Mouse (Mus musculus): ENCODE results near the gene Pak7. TPM values are rescaled to one million over a fixed set of nuclear protein-coding genes. Genes with fewer than 3 reads are reported as not detected.
"Not testable (repeated sequence)": the region's sequence is repeated elsewhere in the genome, so short reads cannot be mapped to it uniquely, and the experiment has no call there.

Pak7 gene
- total RNA-seq (2021), result 10 to 100 TPM; 42.3 to 50.3 TPM

DNA sequence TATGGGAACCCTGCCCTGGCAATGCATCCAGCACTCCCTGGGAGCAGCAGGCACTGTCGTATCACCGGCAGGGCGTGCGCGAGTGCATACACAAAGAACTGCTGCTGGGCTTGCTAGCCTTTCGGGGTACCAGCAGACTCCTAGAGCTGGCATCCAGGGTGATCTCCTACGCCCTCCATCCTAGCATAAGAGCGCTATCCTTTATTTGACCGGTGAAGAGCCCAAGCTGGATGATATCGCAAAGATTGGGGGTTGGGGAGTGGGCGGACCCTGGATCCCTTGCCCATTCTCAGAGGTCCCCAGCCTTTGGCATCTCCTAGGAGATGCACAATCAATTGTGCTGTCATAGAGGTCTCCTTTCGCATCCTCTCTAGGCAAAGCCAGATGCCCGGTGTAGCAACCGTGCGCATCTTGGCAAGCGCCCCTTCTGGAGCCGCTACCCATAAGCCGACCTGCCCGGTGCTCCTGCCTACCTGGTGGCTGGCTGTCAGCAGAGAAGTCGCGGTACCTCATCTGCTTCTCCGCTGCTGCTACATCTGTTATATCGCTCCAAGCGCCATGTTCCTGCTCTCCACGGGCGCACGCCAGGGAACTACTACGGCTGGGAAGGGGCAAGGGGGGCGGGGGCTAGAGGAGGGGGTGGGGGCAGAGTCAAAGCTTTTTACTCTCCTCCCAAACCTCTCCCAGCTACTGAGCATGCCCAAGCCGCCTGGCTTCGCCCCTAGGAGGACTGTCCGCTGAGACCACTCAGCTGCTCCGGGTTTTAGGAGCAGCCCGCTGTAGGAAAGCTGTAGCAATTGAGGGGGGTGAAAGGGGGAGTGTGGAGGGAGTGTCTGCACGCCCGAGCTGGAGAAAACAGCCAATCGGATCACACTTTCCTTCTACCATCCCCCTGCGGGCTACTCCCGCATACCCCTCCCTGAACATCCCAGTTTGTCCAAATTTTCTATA lies at the start of gene Pak7:
Pak7 (minus strand) TSS at position 787 of the 951 bp plus-strand sequence.
- intact Hi-C loops (cut with DNase I), result loop anchor here (1.0 to 5.0 kb wide), 3 partner anchors 31 to 238 kb away; no protein-coding TSS in a partner anchor
- peak; percentile 72 to 93 for DNase-seq (ENCODE audit: low spot score in 2 of 2)

- intact Hi-C loops (cut with DNase I), result no loop called here
- no peak for DNase-seq (ENCODE audit: low spot score in 2 of 2)
Observed at GRCm38 (mm10) chr2:136425561-136425960, 37.8 kb upstream of the Pak7 start.

DNA sequence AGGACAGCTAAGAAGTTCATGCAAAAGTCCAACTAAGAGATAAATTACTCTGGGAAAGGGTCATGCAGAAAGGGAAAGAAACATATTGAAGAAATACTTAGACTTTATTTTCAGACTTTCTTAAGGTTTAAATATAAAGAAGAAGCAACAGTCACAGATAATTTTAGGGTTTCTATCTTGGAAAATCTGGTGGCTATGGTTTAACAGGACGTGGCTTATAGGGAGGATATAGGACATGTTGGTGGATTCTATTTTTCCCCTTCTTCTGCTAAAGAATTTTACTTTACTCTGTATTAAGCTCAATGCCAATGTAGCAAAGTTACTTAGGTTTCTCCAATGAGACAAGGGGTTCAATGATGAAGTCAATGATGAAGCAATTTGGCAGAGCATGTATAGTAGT lies 31.8 kb upstream of the Pak7 start:
- DNase-seq (ENCODE audit: low spot score in 2 of 2), result peak in 1 of 2 experiments; percentile 62
- intact Hi-C loops (cut with DNase I), result loop anchor here (2.0 to 5.0 kb wide), 2 partner anchors 33 to 97 kb away; partner anchors contain the start of gene Pak7

- peak; percentile 26 to 91 for DNase-seq (ENCODE audit: low spot score in 2 of 2)
- intact Hi-C loops (cut with DNase I), result loop anchor here (2.0 to 5.0 kb wide), 2 partner anchors 94 to 116 kb away; no protein-coding TSS in a partner anchor
Observed at GRCm38 (mm10) chr2:136416381-136416780, 28.6 kb upstream of the Pak7 start.

DNA sequence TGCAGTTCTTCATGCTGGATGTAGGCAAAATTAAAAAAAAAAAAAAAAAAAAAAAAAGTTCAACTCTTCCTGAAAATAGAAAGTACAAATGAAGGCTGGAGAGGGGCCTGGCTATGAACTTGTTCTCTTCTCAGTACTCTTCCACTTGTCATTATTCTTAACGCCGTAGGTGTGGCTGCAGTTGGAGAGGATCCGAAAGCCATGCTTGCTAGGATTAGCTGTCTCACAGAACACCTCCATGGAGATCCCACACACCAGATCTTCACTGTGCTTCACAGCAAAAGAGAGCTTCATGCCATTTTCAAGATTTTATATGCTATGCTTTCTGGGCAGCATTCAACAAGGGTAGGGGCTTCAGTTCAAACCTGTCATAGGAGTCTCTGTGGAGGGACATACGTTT lies 14.8 kb upstream of the Pak7 start:
- DNase-seq (ENCODE audit: low spot score in 2 of 2), result peak in 1 of 2 experiments; percentile 90
- intact Hi-C loops (cut with DNase I), result no loop called here

DNA sequence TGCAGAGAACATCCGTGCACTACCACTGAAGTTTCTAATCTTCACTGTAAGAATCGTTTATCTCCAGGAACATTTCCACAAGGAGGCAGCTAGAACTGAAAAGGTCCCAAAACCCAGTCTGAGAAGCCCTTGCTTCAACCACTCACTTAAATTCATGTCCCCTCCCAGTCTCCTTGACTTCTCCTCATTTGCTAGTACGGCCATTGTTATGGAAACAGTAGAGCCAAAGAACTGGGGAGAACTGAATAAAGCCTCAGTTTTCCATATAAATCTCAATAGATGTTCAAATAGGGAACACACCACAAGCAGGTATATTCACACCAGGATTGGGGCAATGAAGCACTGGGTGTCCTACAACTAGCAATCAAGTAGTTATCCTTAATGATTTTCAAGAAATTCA lies 12.4 kb downstream of the Pak7 start:
- intact Hi-C loops (cut with DNase I), result no loop called here
- no peak for DNase-seq (ENCODE audit: low spot score in 2 of 2)

GRCm38 (mm10) chr2:136372361-136372760 lies 15.4 kb downstream of the Pak7 start:
- DNase-seq (ENCODE audit: low spot score in 2 of 2), result no peak
- intact Hi-C loops (cut with DNase I), result no loop called here

GRCm38 (mm10) chr2:136351393-136352096 lies 36.2 kb downstream of the Pak7 start:
- DNase-seq (ENCODE audit: low spot score in 2 of 2), result peak in 1 of 2 experiments; percentile 25
- intact Hi-C loops (cut with DNase I), result no loop called here

- intact Hi-C loops (cut with DNase I), result no loop called here
- DNase-seq (ENCODE audit: low spot score in 2 of 2), result no peak
Observed at GRCm38 (mm10) chr2:136350459-136350858, 37.3 kb downstream of the Pak7 start.

GRCm38 (mm10) chr2:136349671-136350275 lies 38.0 kb downstream of the Pak7 start:
- intact Hi-C loops (cut with DNase I), result no loop called here
- peak in 1 of 2 experiments; percentile 18 for DNase-seq (ENCODE audit: low spot score in 2 of 2)

DNA sequence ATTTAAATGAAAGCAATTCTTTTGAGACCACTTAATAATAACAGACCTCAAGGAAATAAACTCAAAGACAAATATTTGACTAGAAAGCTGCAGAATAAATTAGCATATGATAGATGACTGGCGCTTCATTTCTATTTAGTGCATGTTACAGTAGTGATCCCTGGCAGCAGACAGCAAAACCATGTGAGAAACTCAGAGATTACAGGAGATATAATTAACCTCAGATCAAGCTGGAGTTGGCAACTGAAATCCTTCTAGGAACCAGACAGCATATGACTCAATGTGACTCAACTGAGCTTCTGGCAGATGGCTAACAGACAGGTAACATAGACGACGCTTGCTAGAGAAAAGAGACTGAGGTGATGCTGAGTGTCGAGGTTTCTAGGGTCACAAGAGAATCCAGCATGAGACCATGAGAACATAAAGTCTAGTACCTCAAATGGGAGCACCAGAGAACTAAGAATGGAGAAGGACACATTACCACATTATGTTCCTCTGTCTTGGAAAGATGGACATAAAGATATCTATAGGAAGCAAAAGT lies 43.5 kb downstream of the Pak7 start:
- intact Hi-C loops (cut with DNase I), result not testable (repeated sequence)
- peak in 1 of 2 experiments; percentile 66 for DNase-seq (ENCODE audit: low spot score in 2 of 2)

GRCm38 (mm10) chr2:136329974-136330373 lies 57.8 kb downstream of the Pak7 start:
- intact Hi-C loops (cut with DNase I), result loop anchor here (10.0 kb wide), 1 partner anchor 175 kb away; no protein-coding TSS in a partner anchor
- peak in 1 of 2 experiments; percentile 65 for DNase-seq (ENCODE audit: low spot score in 2 of 2)

DNA sequence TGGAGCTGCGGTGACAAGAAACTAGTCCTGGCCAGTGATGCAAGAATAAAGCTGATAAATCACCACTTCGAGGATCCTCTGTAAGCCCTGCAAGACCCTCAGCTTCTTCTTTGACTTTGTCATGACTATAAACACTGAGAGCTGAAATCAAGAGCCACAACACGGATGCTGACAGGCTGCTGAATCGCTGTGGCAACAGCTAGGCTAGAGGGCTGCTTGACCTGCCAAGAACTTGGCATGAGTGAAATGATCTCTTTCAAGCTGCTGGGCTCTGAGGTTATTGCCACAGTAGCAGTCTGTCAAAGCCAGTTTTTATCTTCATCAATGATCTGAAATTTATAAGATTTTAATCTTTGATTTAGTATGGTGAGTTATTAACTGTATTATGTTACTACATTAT lies 62.1 kb downstream of the Pak7 start:
- DNase-seq (ENCODE audit: low spot score in 2 of 2), result no peak
- intact Hi-C loops (cut with DNase I), result loop anchor here (10.0 kb wide), 1 partner anchor 171 kb away; no protein-coding TSS in a partner anchor

GRCm38 (mm10) chr2:136309313-136309712 lies 78.5 kb downstream of the Pak7 start:
- DNase-seq (ENCODE audit: low spot score in 2 of 2), result no peak
- intact Hi-C loops (cut with DNase I), result no loop called here

GRCm38 (mm10) chr2:136308743-136309142 lies 79.0 kb downstream of the Pak7 start:
- DNase-seq (ENCODE audit: low spot score in 2 of 2), result peak in 1 of 2 experiments; percentile 59
- intact Hi-C loops (cut with DNase I), result no loop called here

DNA sequence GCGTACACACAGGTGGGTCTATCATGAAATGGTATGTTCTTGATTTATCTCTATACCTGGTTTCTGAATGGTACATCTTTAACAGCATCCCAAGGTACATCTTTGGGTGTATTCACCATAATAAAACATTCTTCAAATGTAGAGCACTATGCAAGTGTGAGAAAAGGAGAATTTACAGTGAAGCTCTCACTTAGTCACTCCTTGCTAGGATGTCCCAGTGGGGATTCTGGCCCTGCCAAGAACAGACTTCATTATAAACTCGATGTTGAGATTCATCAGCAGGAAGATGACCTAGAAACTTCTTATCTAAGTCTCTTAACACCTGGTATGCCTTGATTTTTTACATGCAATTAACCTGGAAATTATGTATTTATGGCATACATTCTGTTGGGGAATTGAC lies 85.6 kb downstream of the Pak7 start:
- intact Hi-C loops (cut with DNase I), result no loop called here
- peak in 1 of 2 experiments; percentile 30 for DNase-seq (ENCODE audit: low spot score in 2 of 2)

DNA sequence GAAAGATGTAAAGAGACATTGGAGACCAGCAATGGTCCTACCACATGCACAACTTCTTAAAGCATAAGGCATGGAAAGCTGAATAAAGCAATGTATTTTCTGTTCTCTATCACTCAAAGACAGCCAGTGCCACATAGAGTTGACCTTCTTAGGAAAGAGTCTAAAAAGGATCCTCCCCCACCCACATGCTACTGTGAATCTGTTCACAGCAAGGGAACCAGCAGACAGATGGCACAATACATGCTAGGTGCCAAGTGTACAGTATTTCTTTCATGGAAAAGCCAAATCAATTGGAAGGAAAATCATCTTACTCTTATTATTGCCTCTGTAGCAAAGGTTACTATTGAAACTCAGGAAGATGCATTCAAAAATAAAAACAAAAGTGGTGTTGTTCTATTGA lies 86.4 kb downstream of the Pak7 start:
- peak; percentile 36 to 84 for DNase-seq (ENCODE audit: low spot score in 2 of 2)
- intact Hi-C loops (cut with DNase I), result loop anchor here (2.0 kb wide), 1 partner anchor 115 kb away; no protein-coding TSS in a partner anchor

GRCm38 (mm10) chr2:136297371-136297770 lies 90.4 kb downstream of the Pak7 start:
- no peak for DNase-seq (ENCODE audit: low spot score in 2 of 2)
- intact Hi-C loops (cut with DNase I), result no loop called here

DNA sequence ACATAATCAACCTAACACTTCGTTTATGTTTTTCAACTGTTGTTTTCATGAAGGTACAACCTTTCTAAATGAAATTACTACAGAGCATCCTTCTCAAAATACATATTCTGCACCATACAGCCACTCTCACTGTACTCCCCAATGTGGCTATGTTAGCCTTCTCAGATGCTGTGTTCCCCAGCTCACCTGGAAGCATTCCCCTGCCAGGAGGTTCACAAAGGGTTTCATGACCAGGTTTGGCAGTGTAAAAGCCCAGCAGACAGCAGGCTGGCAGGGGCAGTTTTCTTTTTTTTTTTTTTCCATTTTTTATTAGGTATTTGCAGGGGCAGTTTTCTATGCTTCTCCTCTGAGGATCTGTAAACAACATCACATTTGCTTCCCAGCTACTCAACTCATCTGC lies 105.7 kb downstream of the Pak7 start:
- no peak for DNase-seq (ENCODE audit: low spot score in 2 of 2)
- intact Hi-C loops (cut with DNase I), result no loop called here

All from left cerebral cortex, postnatal 25 days (tissue).